Mouse (Mus musculus) lung, postnatal 14 days (tissue): ENCODE measurements at regions not wholly inside any gene's neighbourhood (a gene's known extent, or its start where the extent isn't known, plus 50 kb on each side); places are given as distances from the start of the nearest gene placed in this dataset.

ENCODE experiments used
- DNase-seq: peaks from one replicate; pipeline ENCODE4 v3.0.0; 2021

DNA sequence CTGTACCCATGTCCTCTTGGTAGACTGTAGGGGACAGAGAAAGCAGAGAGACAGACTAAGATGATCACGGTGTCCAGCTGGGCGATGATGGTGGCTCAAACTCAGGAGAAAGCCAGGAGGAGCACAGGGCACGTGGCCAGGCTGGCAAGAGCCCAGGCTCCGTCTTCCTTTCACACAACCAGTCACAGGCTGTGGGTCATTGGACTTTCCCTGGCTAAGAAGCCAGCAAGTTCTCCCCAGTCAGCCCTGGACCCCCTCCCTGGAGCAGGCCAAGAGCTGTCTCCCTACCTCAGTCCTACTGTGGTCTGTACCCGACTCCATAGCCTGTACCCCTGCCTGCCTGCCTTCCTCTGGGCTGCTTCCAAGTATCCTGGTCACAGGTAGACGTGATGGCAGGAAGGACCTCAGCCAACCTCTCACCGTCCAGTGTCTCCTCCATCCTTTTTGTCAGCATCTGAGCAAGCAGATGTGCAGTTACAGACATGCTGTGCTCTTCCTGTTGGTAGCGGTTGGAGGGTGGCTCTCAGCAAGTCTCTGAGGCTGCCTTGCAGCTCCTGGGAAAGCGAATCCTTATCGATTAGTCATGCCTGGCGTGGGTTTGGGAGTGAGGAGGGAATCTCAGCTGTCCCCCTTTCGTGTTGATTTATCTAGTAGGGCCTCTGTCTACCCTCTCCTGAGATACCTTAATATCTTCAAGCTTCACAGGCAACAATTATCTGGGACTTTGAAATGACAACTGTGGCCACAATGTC lies 63.4 kb upstream of the Tmem189 start:
- peak; percentile 65 for DNase-seq

DNA sequence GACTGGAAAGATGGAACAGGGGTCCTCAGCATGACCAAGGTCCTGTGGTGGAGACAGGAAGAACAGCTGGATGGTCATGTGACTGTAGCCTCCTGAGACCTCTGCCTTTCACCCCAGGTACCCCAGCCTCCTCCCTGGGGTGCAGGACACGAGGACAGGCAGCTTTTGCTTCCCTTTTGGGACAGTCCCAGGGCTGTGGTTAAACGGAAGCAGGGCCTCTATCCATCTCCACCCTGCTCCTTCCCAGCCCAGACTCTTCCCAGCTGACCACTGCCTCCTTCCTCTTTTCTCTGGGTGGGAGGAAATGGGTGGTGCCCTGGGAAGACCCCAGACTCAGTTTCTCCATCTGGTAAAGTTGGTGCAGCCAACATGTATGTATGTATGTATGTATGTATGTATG lies 62.0 kb upstream of the Tmem189 start:
- DNase-seq = no peak

DNA sequence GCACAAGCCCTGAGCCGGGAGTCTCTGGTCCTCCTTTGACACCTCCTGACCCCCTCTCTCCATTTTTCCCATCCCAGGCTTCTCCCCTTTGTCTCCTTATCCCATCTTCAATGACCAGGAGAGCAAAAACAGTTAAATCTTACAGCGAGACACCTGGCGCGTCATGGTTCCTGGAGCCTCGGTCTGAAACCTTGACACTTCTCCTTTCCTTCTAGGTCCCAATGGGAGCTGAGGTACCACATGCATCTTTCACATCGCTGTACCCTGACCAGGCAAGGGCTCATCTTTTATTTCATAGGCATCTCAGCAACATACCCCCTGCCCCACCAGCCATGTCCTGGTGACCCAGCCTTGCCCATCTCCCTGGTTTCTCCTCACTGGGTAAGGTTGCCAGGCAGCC lies 58.7 kb upstream of the Tmem189 start:
- DNase-seq = no peak

DNA sequence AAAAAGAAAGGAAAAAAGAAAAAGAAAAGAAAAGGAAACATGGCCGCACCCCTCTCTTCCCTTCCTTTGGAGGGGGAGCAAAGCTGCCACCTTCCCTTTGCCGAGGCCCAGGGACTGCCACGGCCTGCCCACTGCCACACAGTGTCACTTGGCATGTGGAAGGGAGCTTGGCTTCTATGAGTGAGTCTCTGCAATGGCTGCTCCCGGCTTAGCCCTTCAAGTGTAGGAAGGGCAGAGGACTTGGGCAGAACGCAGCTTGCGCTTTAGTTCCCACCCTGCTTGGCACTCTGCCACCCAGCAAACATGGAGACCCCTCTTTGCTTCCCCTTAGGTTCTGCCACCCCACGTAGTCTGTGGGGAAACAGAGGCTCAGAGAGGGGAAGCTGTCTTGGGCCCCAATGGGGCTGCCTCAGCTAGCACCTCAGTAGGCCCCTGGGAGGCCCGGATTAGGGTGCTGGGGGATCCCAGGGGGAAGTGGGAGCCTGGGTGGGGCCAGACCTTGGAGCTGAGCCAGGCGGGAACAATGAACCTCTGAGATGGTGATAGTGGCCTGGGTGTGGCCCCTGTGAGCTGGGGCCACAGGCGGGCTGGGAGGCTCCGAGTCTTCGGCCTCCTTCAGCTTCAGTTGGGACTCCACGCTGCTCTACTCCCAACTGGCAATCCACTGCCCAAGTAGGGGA lies 57.7 kb upstream of the Tmem189 start:
- peak; percentile 45 for DNase-seq

DNA sequence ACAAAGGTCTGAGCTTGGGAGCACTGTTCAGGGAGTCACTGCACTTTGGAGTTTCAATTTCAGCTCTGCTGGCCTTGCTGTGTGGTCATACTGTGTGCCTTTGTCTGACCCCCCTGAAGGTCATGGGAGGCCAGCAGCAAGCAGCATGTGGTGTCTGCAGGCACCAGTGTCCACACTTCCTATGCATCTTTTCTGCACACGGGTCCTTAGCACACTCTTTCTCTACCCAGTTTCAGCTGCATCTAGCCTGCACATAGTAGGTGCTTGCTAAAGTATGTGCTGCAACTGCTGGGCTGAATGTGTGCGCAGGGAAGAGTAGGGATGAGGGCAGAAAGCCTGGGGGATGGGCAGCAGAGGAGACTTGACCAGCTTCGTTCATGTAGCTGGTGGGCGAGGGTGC lies 56.7 kb upstream of the Tmem189 start:
- no peak for DNase-seq

DNA sequence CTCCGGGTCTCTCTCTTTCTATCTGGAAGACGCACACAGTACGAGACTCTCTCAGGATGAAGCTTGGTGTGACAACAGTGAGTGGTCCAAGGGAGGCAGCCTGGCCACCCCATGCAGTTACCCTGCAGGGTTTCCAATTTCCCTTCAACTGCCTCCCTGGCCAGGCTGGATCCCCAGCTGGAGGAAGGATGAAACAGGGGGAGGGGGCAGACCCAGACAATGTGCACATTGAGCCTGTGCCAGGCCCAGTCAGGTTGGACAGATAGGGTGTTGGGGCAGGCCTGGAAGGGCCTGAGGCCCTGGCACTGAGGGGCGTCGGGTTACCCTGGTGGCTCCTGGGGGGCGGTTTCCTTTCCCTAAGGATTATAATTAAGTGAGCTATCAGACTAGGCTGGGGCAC lies 55.8 kb upstream of the Tmem189 start:
- DNase-seq = no peak

DNA sequence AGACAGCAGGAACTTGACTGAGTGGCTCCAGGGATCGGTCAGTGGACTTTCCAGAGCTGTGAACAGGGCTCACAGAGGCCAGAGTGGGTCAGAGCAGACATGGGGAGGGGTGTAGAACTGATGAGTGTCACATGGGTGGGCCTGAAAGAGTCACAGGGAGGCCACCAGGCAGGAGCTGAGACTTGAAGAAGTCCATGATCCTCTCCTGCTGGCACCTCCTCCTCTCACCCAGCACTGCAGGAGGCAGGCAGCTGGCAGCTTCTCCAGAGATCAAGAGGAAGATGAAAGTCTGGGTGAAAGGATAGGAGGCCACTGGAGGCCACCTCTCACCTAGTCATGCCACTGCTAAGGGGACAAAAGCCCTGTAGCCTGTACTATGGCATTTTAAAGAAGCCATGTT lies 54.5 kb upstream of the Tmem189 start:
- no peak for DNase-seq

DNA sequence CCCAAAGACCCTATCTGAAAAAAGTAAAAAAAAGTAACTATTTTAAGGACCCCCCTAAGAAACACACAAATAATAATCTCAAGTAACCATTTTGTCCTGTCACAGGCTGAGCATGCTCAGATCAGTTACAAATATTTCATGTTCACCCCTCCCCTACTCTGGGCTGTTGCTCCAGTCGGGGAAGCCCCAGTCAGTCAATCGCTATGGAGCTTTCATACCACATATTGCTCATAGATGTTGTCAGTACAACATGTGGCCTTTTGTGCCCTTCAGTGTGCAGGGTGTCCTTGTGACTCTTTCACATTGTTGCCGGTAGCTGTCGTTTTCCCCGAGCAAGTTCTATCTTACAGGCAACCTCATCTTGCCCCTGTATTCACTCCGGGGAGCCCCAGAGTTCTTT lies 52.9 kb upstream of the Tmem189 start:
- no peak for DNase-seq

DNA sequence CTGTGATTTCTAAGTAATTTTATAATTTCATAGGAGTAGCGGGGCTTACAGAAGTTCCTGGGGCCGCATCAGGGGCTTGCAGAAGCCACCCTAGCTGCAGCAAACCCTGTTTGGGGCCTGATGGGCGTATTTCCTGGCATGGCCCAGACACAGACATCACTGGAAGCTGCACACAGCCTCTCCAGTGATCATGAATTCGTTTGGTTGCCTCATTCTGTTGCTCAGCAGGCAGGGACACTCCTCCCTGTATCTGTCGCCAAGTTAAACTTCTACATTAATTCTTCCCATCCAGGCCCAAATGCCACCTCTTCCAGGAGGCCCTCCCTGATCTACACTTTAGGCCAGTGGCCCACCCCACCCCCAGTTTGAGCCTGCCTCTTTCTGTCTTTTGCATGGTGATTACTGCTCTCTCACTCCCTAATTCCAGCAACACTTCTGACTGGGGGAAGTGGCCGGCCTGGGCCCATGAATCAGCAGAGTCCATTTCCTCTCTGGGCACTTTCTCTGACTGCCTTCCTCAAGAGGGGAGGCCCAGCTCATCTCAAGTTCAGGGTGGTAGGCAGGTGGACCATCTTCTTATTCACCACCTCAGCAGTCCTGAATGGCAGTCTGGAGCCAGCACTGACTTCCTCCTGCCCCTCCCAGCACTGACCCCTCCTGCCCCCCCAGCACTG lies 51.0 kb upstream of the Tmem189 start:
- no peak for DNase-seq
